Mouse (Mus musculus) heart, embryonic 13.5 days (tissue): Measurements from ENCODE around the gene Chn2. TPM values are rescaled to one million over a fixed set of nuclear protein-coding genes. Genes with fewer than 3 reads are reported as not detected.
A peak's percentile ranks its signal among the peaks of the same experiment; 100 is the strongest.

Source experiments
- ATAC-seq: fragments of 200-750 bp; cut with Nextera tagmentation; 2 replicates; pipeline ENCODE4 v1.8.0; 2017; ENCODE audit warnings: moderate TSS enrichment; ENCODE audit not compliant: insufficient number of reproducible peaks, low FRiP score, low TSS enrichment; ENCODE audit errors: extremely low read depth
- H3K27ac ChIP-seq: fragments of 300-500 bp; sonication (generic); replicated peaks from 2 replicates; pipeline ENCODE4 v1.5.1; 2015; ENCODE audit warnings: moderate library complexity, mild to moderate bottlenecking, inconsistent platforms
- H3K27me3 ChIP-seq: fragments of 300-500 bp; sonication (generic); replicated peaks from 2 replicates; pipeline ENCODE4 v1.6.1; 2015; ENCODE audit warnings: mild to moderate bottlenecking, inconsistent platforms
- H3K36me3 ChIP-seq: fragments of 300-500 bp; sonication (generic); 2 replicates; pipeline ENCODE4 v1.6.1; 2015; ENCODE audit warnings: mild to moderate bottlenecking, inconsistent platforms
- H3K4me1 ChIP-seq: fragments of 300-500 bp; sonication (generic); 2 replicates; pipeline ENCODE4 v1.6.1; 2015; ENCODE audit warnings: inconsistent platforms
- H3K4me2 ChIP-seq: fragments of 300-500 bp; sonication (generic); 2 replicates; pipeline ENCODE4 v1.6.1; 2015; ENCODE audit warnings: inconsistent platforms, mild to moderate bottlenecking, moderate library complexity
- H3K4me3 ChIP-seq: fragments of 300-500 bp; sonication (generic); 2 replicates; pipeline ENCODE4 v1.5.1; 2015; ENCODE audit warnings: moderate library complexity, mild to moderate bottlenecking, inconsistent platforms
- H3K9ac ChIP-seq: fragments of 300-500 bp; sonication (generic); 2 replicates; pipeline ENCODE4 v1.6.1; 2015; ENCODE audit warnings: inconsistent platforms, mild to moderate bottlenecking, moderate library complexity
- H3K9me3 ChIP-seq: fragments of 300-500 bp; sonication (generic); 2 replicates; pipeline ENCODE4 v1.6.1; 2016; ENCODE audit warnings: inconsistent platforms
- WGBS: fragments of 180-500 bp; shearing (Covaris S2); methylation state at CpG from one replicate; pipeline ENCODE4 v1.1.7; 2015; ENCODE audit warnings: mixed read lengths; 5-methylcytosine and 5-hydroxymethylcytosine counted together
- polyA plus RNA-seq: library from polyadenylated mRNA; unstranded; fragments of >200 nt; fragmentation: Nextera tagmentation; extraction: Ambion mirVana; gene quantifications from 2 replicates; pipeline ENCODE4 v1.2.1, GENCODE M21; 2015

Chn2 gene
- polyA plus RNA-seq, 1 experiment from 2014 or later, result 8.7 TPM

GRCm38 (mm10) chr6:54056548-54057532, 17.5 kb downstream of the Chn2 start:
- H3K27me3 ChIP-seq, result no peaks in the 10 kb centered on the region
- no peaks in the 10 kb centered on the region for H3K36me3 ChIP-seq
- H3K4me1 ChIP-seq, result peaks cover 40% of the 10 kb centered on the region
- no peak overlapping the region for H3K4me3 ChIP-seq
- H3K4me2 ChIP-seq, result no peak overlapping the region
- 68% methylated on average over 18 of the region's 18 CpGs for WGBS
- no peak overlapping the region for H3K9ac ChIP-seq
- H3K9me3 ChIP-seq, result no peaks in the 10 kb centered on the region
- no peak; the same call in 1 of the 2 replicates for ATAC-seq
- no peak overlapping the region for H3K27ac ChIP-seq

DNA sequence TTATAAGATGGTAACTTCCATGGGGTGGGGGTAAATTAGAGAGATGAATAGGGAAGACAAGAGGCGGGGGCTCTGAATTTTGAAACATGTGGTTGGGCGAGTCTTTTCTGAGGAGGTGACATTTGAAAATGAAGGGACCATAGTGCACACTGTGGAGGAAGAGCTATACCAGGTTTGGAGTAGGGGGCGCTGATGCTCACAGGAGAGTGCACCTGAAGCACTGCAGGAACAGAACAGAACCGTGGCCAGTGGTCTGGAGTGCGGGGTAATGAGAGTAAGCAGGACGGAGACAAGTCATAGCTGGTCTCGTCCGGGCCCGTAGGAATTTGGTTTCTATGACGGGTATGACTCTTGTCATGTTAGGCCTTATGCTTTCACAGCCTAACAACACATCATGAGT, 18.3 kb downstream of the Chn2 start:
- Histone ChIP-seq H3K9me3 (no peaks in the 10 kb centered on the region), H3K27ac (no peak overlapping the region), H3K4me3 (no peak overlapping the region), H3K27me3 (no peaks in the 10 kb centered on the region), H3K9ac (no peak overlapping the region), H3K36me3 (no peaks in the 10 kb centered on the region), H3K4me2 (no peak overlapping the region), H3K4me1 (peaks cover 48% of the 10 kb centered on the region)
- 77% methylated on average over 10 of the region's 10 CpGs for WGBS
- ATAC-seq, result no peak

GRCm38 (mm10) chr6:54058837-54059236, 19.5 kb downstream of the Chn2 start:
- no peak for ATAC-seq

DNA sequence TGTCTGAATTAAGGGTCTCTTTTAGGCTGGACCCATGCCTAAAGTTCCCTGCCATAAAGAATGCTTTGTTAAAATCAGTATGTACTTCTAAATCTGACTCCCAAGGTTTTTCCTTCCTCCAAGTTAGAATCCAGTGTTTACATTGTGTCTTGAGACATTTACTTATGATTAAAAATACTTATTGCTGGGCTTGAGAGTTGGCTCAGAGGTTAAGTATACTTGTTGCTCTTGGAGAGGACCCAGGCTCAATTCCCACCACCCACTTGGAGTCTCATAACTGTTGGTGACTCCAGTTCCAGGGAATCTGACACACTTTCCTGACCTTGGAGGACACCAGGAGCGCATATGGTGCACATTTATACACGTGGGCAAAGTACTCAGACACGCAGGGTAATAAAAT, 20.9 kb downstream of the Chn2 start:
- Histone ChIP-seq H3K27me3 (no peaks in the 10 kb centered on the region), H3K27ac (peak overlapping the region; percentile 39; the same call in 1 of the 2 replicates), H3K4me3 (no peak overlapping the region), H3K4me1 (peaks cover 59% of the 10 kb centered on the region), H3K36me3 (no peaks in the 10 kb centered on the region), H3K4me2 (no peak overlapping the region), H3K9ac (no peak overlapping the region), H3K9me3 (no peaks in the 10 kb centered on the region)
- no peak for ATAC-seq
- 84% methylated on average over 3 of the region's 3 CpGs for WGBS

More at GRCm38 (mm10) chr6:54058837-54059236, 19.5 kb downstream of the Chn2 start:
- no peaks in the 10 kb centered on the region for H3K27me3 ChIP-seq
- H3K27ac ChIP-seq, result no peak overlapping the region
- no peak overlapping the region for H3K4me3 ChIP-seq
- 59% methylated on average over 8 of the region's 8 CpGs for WGBS
- no peak overlapping the region for H3K9ac ChIP-seq
- H3K9me3 ChIP-seq, result no peaks in the 10 kb centered on the region
- H3K4me1 ChIP-seq, result peaks cover 56% of the 10 kb centered on the region
- no peaks in the 10 kb centered on the region for H3K36me3 ChIP-seq
- H3K4me2 ChIP-seq, result no peak overlapping the region

DNA sequence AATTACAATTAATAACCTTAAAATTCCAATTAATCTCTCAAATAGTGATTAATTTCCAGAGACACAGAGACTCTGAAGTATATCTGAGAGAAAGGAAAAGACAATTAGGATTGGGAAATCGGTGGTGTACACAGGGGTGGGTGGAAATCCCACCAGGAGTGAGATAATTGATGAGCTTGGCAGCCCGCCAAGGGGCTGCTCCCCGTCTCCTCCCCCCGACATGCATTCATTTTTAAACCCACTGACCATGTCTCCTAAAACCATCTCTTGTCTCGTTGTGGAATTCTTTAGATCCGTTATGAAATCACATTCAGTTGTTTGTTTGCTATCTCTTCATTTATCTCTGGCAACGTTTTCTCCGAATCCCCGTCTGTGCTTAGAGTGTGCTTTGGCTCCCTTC, 22.0 kb downstream of the Chn2 start:
- Histone ChIP-seq H3K36me3 (no peaks in the 10 kb centered on the region), H3K4me3 (no peak overlapping the region), H3K27me3 (no peaks in the 10 kb centered on the region), H3K9me3 (no peaks in the 10 kb centered on the region), H3K27ac (no peak overlapping the region), H3K4me1 (peaks cover 48% of the 10 kb centered on the region), H3K4me2 (peak overlapping the region; percentile 5; the same call in 1 of the 2 replicates), H3K9ac (no peak overlapping the region)
- 37% methylated on average over 9 of the region's 9 CpGs for WGBS
- ATAC-seq, result no peak

DNA sequence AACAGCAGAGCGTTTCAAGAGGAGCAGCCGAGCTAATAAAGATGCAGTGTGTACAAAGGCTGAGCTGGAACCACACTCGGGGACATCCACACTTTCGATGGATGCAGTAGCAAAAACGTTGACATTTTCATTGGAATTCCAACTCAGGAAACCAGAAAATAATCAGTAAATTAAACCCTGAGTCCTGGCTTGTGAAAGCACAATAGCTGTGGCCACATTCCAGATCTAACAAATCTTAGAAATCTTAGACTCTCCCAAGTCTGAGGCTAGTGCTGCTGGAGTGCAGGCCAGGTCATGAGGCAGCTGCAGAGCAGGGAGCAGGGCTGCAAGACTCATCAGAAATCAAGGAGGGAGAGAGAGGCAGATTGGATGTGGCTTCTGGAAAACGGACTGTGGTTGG, 24.5 kb downstream of the Chn2 start:
- H3K27me3 ChIP-seq, result no peaks in the 10 kb centered on the region
- H3K27ac ChIP-seq, result no peak overlapping the region
- H3K9me3 ChIP-seq, result no peaks in the 10 kb centered on the region
- H3K4me1 ChIP-seq, result peaks cover 51% of the 10 kb centered on the region
- no peak overlapping the region for H3K4me3 ChIP-seq
- WGBS, result 75% methylated on average over 6 of the region's 6 CpGs
- no peak overlapping the region for H3K9ac ChIP-seq
- no peak overlapping the region for H3K4me2 ChIP-seq
- no peak for ATAC-seq
- no peaks in the 10 kb centered on the region for H3K36me3 ChIP-seq

DNA sequence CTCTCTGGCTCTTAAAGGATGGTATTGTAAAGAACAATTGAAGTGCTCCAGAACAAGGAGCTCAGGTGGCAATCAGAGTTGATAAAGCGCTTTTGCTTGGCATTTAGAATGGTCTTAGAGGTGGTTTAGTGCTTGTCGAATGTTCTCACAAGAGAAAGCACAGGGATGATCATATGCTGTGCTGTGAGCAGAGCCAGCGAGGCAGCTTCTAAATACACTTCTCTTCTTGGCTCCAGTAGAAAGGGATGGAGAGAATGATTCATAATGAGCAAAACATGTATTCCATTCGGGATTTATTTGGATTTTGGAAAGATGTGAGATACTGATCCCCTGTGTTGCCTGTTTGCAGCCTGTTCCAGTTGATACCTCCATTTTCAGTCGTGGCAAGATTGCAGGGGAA, 28.0 kb downstream of the Chn2 start:
- no peaks in the 10 kb centered on the region for H3K27me3 ChIP-seq
- WGBS, result 63% methylated on average over 5 of the region's 5 CpGs

GRCm38 (mm10) chr6:54068882-54069281, 29.5 kb downstream of the Chn2 start:
- no peaks in the 10 kb centered on the region for H3K36me3 ChIP-seq
- H3K9me3 ChIP-seq, result no peaks in the 10 kb centered on the region
- no peak overlapping the region for H3K9ac ChIP-seq
- no peak overlapping the region for H3K4me2 ChIP-seq
- peaks cover 35% of the 10 kb centered on the region for H3K4me1 ChIP-seq
- WGBS, result 72% methylated on average over 5 of the region's 5 CpGs
- ATAC-seq, result no peak
- H3K4me3 ChIP-seq, result no peak overlapping the region
- no peak overlapping the region for H3K27ac ChIP-seq
- no peaks in the 10 kb centered on the region for H3K27me3 ChIP-seq

More for the DNA sequence above, 28.0 kb downstream of the Chn2 start:
- Histone ChIP-seq H3K9ac (no peak overlapping the region), H3K4me1 (peaks cover 47% of the 10 kb centered on the region), H3K36me3 (no peaks in the 10 kb centered on the region), H3K4me3 (no peak overlapping the region), H3K9me3 (no peaks in the 10 kb centered on the region), H3K4me2 (no peak overlapping the region), H3K27ac (no peak overlapping the region)
- ATAC-seq, result no peak

- no peak for ATAC-seq
- peaks cover 40% of the 10 kb centered on the region for H3K4me1 ChIP-seq
- no peak overlapping the region for H3K27ac ChIP-seq
- H3K36me3 ChIP-seq, result no peaks in the 10 kb centered on the region
- no peaks in the 10 kb centered on the region for H3K27me3 ChIP-seq
- H3K9me3 ChIP-seq, result no peaks in the 10 kb centered on the region
- H3K9ac ChIP-seq, result no peak overlapping the region
- H3K4me3 ChIP-seq, result no peak overlapping the region
- 30% methylated on average over 6 of the region's 6 CpGs for WGBS
- H3K4me2 ChIP-seq, result no peak overlapping the region
These were observed 31.4 kb downstream of the Chn2 start for GRCm38 (mm10) chr6:54070736-54071135.

GRCm38 (mm10) chr6:54071478-54071877, 32.1 kb downstream of the Chn2 start:
- H3K4me1 ChIP-seq, result peaks cover 40% of the 10 kb centered on the region
- no peak for ATAC-seq
- WGBS, result 72% methylated on average over 4 of the region's 4 CpGs
- no peak overlapping the region for H3K4me3 ChIP-seq
- no peak overlapping the region for H3K27ac ChIP-seq
- H3K36me3 ChIP-seq, result no peaks in the 10 kb centered on the region
- H3K27me3 ChIP-seq, result no peaks in the 10 kb centered on the region
- H3K9me3 ChIP-seq, result no peaks in the 10 kb centered on the region
- H3K4me2 ChIP-seq, result no peak overlapping the region
- no peak overlapping the region for H3K9ac ChIP-seq

- H3K9ac ChIP-seq, result 0 out of 2 replicates have a peak overlapping the region, but pooled peaks have one; percentile 24
- no peak overlapping the region for H3K4me3 ChIP-seq
- H3K4me1 ChIP-seq, result peaks cover 32% of the 10 kb centered on the region
- ATAC-seq, result no peak
- H3K9me3 ChIP-seq, result no peaks in the 10 kb centered on the region
- WGBS, result 43% methylated on average over 4 of the region's 4 CpGs
- H3K27me3 ChIP-seq, result no peaks in the 10 kb centered on the region
- no peak overlapping the region for H3K27ac ChIP-seq
- H3K4me2 ChIP-seq, result no peak overlapping the region
- H3K36me3 ChIP-seq, result no peaks in the 10 kb centered on the region
These were observed 35.1 kb downstream of the Chn2 start for GRCm38 (mm10) chr6:54074454-54074853.

GRCm38 (mm10) chr6:54075419-54075818, 36.1 kb downstream of the Chn2 start:
- Histone ChIP-seq H3K4me1 (peaks cover 29% of the 10 kb centered on the region), H3K9me3 (no peaks in the 10 kb centered on the region), H3K27ac (no peak overlapping the region), H3K4me3 (no peak overlapping the region), H3K27me3 (no peaks in the 10 kb centered on the region), H3K36me3 (no peaks in the 10 kb centered on the region), H3K9ac (no peak overlapping the region), H3K4me2 (no peak overlapping the region)
- 72% methylated on average over 6 of the region's 6 CpGs for WGBS
- no peak for ATAC-seq
